Mouse (Mus musculus) midbrain, embryonic 10.5 days (tissue): Measurements from ENCODE around the gene Ddx55. TPM values are rescaled to one million over a fixed set of nuclear protein-coding genes. Genes with fewer than 3 reads are reported as not detected.

Source experiments
- DNase-seq: peaks from one replicate; pipeline ENCODE4 v3.0.0-alpha.2; 2017; ENCODE audit warnings: low spot score
- H3K27ac ChIP-seq: fragments of 300-500 bp; sonication (generic); replicated peaks from 2 replicates; pipeline ENCODE4 v1.5.1; 2016; ENCODE audit warnings: mild to moderate bottlenecking
- H3K27me3 ChIP-seq: fragments of 300-500 bp; sonication (generic); 2 replicates; pipeline ENCODE4 v1.6.1; 2016; ENCODE audit warnings: low read depth, mild to moderate bottlenecking; ENCODE audit not compliant: poor library complexity, severe bottlenecking
- H3K36me3 ChIP-seq: fragments of 300-500 bp; sonication (generic); 2 replicates; pipeline ENCODE4 v1.6.1; 2016; ENCODE audit warnings: mild to moderate bottlenecking, moderate library complexity
- H3K4me1 ChIP-seq: fragments of 300-500 bp; sonication (generic); 2 replicates; pipeline ENCODE4 v1.6.1; 2016
- H3K4me3 ChIP-seq: fragments of 300-500 bp; sonication (generic); 2 replicates; pipeline ENCODE4 v1.5.1; 2016; ENCODE audit warnings: mild to moderate bottlenecking, moderate library complexity
- H3K9me3 ChIP-seq: fragments of 300-500 bp; sonication (generic); replicated peaks from 2 replicates; pipeline ENCODE4 v1.6.1; 2016; ENCODE audit warnings: mild to moderate bottlenecking
- WGBS: fragments of 180-500 bp; shearing (Covaris S2); methylation state at CpG from one replicate; pipeline ENCODE4 v1.1.7; 2016; 5-methylcytosine and 5-hydroxymethylcytosine counted together
- polyA plus RNA-seq: library from polyadenylated mRNA; unstranded; fragments of >200 nt; fragmentation: Nextera tagmentation; extraction: Ambion mirVana; gene quantifications from 2 replicates; pipeline ENCODE4 v1.2.1, GENCODE M21; 2016

Gene Ddx55
- polyA plus RNA-seq: 18.4 and 19.1 TPM in 2 replicates

GRCm38 (mm10) chr5:124552558-124553307 is at the start of gene Ddx55:
TSS of gene Ddx55 (plus strand) at chr5:124552864.
- Histone ChIP-seq H3K9me3 (no peaks in the 10 kb centered on the region), H3K4me3 (peak within 1 kb of the TSS; percentile 74), H3K27me3 (no peaks in the 10 kb centered on the region), H3K27ac (peak within 1 kb of the TSS; percentile 83), H3K36me3 (peaks cover 54% of the 10 kb centered on the region), H3K4me1 (peaks cover 17% of the 10 kb centered on the region)
- under 1% methylated on average over 66 of the region's 66 CpGs for WGBS
- peak; percentile 92 for DNase-seq

GRCm38 (mm10) chr5:124503742-124504141 is 48.9 kb upstream of the Ddx55 start:
- peaks cover 87% of the 10 kb centered on the region for H3K36me3 ChIP-seq
- peaks cover 9% of the 10 kb centered on the region for H3K4me1 ChIP-seq
- WGBS: 66% methylated on average over 14 of the region's 14 CpGs
- H3K27ac ChIP-seq: no peak overlapping the region
- no peak overlapping the region for H3K4me3 ChIP-seq
- no peaks in the 10 kb centered on the region for H3K27me3 ChIP-seq
- no peaks in the 10 kb centered on the region for H3K9me3 ChIP-seq
- no peak for DNase-seq

- 95% methylated on average over 4 of the region's 4 CpGs for WGBS
- Histone ChIP-seq H3K9me3 (no peaks in the 10 kb centered on the region), H3K27me3 (no peaks in the 10 kb centered on the region), H3K4me1 (no peaks in the 10 kb centered on the region), H3K36me3 (peaks cover 96% of the 10 kb centered on the region), H3K27ac (no peak overlapping the region), H3K4me3 (no peak overlapping the region)
- no peak for DNase-seq
Measured at GRCm38 (mm10) chr5:124505235-124505634, 47.4 kb upstream of the Ddx55 start.

DNA sequence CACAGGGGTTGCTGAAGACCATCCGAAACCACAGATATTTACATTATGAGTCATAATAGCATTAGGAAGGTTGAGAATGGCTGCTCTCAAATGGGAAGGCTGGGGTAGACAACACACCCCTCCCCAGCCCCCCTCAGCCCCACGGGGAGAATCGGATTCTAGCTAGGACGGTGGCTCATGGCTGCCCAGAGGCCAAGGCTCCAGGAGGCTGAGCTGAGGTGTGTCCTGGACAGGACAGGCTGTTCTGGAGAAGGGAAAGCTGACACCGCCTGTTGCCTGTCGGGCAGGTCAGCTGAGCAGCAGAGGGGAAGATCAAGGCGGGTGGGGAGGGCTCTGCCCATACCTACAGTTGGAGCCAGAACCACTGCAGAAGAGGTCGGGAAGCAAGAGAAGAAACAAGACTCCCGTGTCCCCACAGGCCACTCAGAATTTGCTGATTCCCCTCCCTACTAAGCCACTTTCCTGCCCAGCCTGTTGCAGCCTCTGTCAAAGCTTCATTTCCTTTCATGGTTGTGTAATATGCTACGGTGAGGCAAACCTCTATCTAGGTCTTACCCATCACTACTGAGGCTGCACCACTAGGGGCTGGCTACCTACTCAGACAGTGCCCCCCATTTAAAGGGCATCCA is 45.8 kb upstream of the Ddx55 start:
- WGBS: 86% methylated on average over 10 of the region's 10 CpGs
- Histone ChIP-seq H3K4me1 (no peaks in the 10 kb centered on the region), H3K4me3 (no peak overlapping the region), H3K9me3 (no peaks in the 10 kb centered on the region), H3K27ac (no peak overlapping the region), H3K36me3 (peaks cover 96% of the 10 kb centered on the region), H3K27me3 (no peaks in the 10 kb centered on the region)
- no peak for DNase-seq

- Histone ChIP-seq H3K27ac (no peak overlapping the region), H3K9me3 (no peaks in the 10 kb centered on the region), H3K27me3 (no peaks in the 10 kb centered on the region), H3K36me3 (peaks cover 96% of the 10 kb centered on the region), H3K4me1 (no peaks in the 10 kb centered on the region), H3K4me3 (no peak overlapping the region)
- WGBS: 92% methylated on average over 6 of the region's 6 CpGs
- DNase-seq: no peak
Measured at GRCm38 (mm10) chr5:124509200-124509599, 43.5 kb upstream of the Ddx55 start.

DNA sequence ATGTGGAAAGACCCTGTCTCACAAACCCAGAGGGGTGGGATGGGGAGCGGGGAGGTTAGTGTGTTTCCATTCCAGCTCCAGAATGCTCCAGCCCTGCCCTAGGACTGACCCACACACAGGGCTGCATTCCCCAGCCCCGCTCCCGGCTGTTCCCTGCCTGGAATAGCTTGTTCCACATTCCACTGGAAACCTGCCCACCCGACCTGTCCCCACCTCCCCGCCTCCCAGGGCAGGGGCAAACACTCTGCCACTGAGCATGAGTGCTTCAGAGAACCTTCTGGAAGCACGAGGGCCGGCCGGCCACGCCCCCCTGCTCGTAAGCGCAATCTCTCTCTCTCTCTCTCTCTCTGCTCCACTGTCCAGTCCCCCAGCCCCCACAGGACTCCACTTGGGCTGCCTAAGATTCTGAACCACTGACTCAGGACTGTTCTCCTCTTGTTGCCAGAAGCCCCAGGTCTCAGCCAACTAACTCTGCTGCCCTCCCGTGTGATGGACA is 42.9 kb upstream of the Ddx55 start:
- Histone ChIP-seq H3K4me1 (no peaks in the 10 kb centered on the region), H3K27me3 (no peaks in the 10 kb centered on the region), H3K4me3 (no peak overlapping the region), H3K9me3 (no peaks in the 10 kb centered on the region), H3K36me3 (peaks cover 96% of the 10 kb centered on the region), H3K27ac (no peak overlapping the region)
- WGBS: 80% methylated on average over 12 of the region's 12 CpGs
- DNase-seq: no peak

DNA sequence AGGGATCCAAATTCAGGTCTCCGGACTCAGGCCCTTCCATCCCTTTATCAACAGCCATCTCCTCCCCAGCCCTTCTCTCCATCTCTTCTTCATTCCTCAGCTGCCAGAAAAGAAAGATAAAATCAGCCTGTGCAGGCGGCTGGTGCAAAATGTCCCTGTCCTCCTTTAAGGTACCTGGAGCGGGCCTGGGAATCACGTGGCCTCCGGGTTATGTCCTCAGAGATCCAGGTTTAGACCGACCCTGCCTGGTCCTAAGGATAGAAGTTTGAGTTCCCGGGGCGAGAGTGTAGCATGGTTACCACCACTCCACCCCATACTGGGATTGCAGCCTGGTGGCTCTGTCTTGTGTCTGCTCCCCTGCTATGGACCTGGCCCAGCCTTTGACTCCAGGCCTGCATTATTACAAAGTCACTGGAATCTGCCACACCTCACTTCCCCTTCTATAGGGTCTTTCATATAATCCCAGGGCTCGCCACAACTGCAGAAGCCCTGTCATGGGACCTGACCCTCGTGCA is 42.1 kb upstream of the Ddx55 start:
- WGBS: 88% methylated on average over 10 of the region's 10 CpGs
- Histone ChIP-seq H3K36me3 (peaks cover 96% of the 10 kb centered on the region), H3K4me3 (no peak overlapping the region), H3K27me3 (no peaks in the 10 kb centered on the region), H3K4me1 (no peaks in the 10 kb centered on the region), H3K9me3 (no peaks in the 10 kb centered on the region), H3K27ac (no peak overlapping the region)
- DNase-seq: no peak

DNA sequence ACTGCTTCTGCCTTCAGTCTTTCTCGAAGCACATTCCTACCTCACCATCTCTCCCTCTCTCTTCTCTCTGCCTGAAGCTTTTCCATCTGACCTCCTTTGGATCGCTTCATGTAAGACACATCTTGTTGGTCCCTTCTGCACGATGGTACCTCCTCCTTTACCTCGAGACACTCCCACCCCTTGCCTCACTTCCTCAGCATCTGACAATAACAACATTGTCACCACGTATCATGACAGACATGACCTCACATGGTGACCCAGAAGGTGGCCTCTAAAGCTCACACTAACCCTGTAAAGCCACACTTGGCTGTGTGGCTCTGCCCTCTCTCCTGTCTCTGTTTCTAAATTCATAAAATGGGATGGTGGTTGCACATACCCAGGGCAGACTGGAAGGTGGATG is 36.9 kb upstream of the Ddx55 start:
- DNase-seq: no peak

DNA sequence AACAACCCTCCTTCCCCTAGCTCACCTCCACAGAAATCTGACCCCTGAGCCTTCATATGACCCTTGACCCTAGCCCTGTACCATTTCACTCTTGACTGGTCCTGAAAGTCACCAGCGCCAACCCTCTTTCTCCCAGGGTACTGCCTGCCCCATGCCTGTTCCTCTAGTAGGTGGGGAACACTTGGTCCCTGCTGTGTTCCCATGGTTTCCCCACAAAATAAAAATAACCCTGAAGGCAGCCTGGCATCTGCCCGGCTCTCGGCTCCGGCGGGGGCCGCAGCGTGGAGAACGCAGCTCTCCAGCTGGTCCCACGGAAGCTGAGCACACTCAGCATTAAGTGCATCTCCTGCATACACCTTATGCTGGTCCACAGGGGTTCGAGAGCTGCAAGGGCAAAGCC is 34.0 kb upstream of the Ddx55 start:
- Histone ChIP-seq H3K4me1 (peaks cover 4% of the 10 kb centered on the region; the same call in 1 of the 2 replicates), H3K9me3 (no peaks in the 10 kb centered on the region; the same call in 1 of the 2 replicates), H3K27ac (no peak overlapping the region), H3K27me3 (no peaks in the 10 kb centered on the region), H3K36me3 (peaks cover 86% of the 10 kb centered on the region), H3K4me3 (no peak overlapping the region)
- 79% methylated on average over 10 of the region's 10 CpGs for WGBS
- no peak for DNase-seq

More for the DNA sequence above, 36.9 kb upstream of the Ddx55 start:
- 88% methylated on average over 5 of the region's 5 CpGs for WGBS
- Histone ChIP-seq H3K27ac (no peak overlapping the region), H3K4me1 (peaks cover 4% of the 10 kb centered on the region; the same call in 1 of the 2 replicates), H3K9me3 (no peaks in the 10 kb centered on the region), H3K36me3 (peaks cover 95% of the 10 kb centered on the region), H3K27me3 (no peaks in the 10 kb centered on the region), H3K4me3 (no peak overlapping the region)

- H3K27me3 ChIP-seq: no peaks in the 10 kb centered on the region
Measured at GRCm38 (mm10) chr5:124521588-124521987, 31.1 kb upstream of the Ddx55 start.

GRCm38 (mm10) chr5:124523032-124523431 is 29.6 kb upstream of the Ddx55 start:
- WGBS: 95% methylated on average over 8 of the region's 8 CpGs
- Histone ChIP-seq H3K27ac (no peak overlapping the region), H3K9me3 (no peaks in the 10 kb centered on the region; the same call in 1 of the 2 replicates), H3K4me3 (no peak overlapping the region), H3K27me3 (no peaks in the 10 kb centered on the region), H3K4me1 (peaks cover 5% of the 10 kb centered on the region), H3K36me3 (peaks cover 76% of the 10 kb centered on the region)
- DNase-seq: no peak

More at GRCm38 (mm10) chr5:124521588-124521987, 31.1 kb upstream of the Ddx55 start:
- H3K4me1 ChIP-seq: peaks cover 4% of the 10 kb centered on the region; the same call in 1 of the 2 replicates
- H3K27ac ChIP-seq: no peak overlapping the region
- H3K9me3 ChIP-seq: no peaks in the 10 kb centered on the region; the same call in 1 of the 2 replicates
- H3K36me3 ChIP-seq: peaks cover 85% of the 10 kb centered on the region
- H3K4me3 ChIP-seq: no peak overlapping the region
- WGBS: 83% methylated on average over 4 of the region's 4 CpGs
- DNase-seq: no peak

- Histone ChIP-seq H3K27ac (no peak overlapping the region), H3K36me3 (peaks cover 59% of the 10 kb centered on the region), H3K9me3 (no peaks in the 10 kb centered on the region; the same call in 1 of the 2 replicates), H3K4me3 (no peak overlapping the region), H3K27me3 (no peaks in the 10 kb centered on the region), H3K4me1 (peaks cover 20% of the 10 kb centered on the region)
- no peak for DNase-seq
- WGBS: 94% methylated on average over 5 of the region's 5 CpGs
Measured at GRCm38 (mm10) chr5:124524943-124525342, 27.7 kb upstream of the Ddx55 start.
